Mouse (Mus musculus): ENCODE measurements at regions not wholly inside any gene's neighbourhood (a gene's known extent, or its start where the extent isn't known, plus 50 kb on each side); places are given as distances from the start of the nearest gene placed in this dataset.

DNA sequence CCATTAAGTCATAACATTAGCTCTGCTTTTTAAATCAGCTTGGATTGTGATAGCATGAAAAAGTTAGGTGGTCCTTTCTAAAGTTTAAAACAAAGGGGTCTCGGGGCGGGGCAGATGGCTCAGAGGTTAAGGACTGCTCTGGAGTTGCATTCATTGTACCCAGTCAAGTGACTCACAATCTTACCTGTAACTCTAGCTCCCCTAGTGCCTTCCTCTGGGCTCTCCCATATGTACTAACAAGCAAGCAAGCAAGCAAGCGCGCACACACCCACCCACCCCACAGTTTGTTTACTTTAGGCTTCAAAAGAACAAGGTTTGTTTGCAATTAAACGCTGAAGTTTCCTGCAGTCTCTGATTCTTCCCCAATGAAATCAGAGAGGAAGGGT lies 112.8 kb downstream of the Amer2 start:
- DNase-seq (ENCODE audit: low spot score): no peak

DNA sequence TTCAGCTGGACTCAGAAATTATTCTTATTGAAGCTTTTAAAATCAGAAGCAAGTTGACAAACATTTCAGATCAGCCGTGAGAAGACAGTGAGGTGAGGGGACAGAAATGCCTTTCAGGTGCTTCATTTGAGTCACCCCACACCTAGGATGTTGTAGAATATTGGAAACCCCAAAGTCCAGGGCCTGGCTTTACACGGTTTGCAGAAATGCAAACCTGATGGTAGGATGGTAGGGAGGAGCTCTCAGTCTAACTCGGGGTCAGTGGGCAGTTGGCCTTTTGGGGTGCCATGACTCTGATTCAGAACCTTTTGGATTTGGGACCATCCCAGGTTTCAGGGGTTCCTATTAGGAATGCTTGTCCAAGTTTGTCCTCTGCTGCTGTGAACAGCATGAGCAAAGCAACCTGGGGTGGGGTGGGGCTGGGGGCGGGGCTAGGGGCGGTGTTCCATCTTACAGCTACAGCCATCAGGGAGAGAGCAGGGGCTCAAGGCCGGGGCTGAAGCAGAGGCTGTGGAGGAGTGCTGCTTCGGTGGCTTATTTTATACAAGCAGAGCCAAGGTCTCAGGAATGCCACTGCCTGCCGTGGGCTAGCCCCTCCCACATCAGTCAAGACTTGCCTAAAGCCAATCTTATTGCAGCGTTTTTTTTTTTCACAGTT lies 113.3 kb downstream of the Amer2 start:
- WGBS: 7% methylated on average over 9 of the region's 9 CpGs
- H3K9me3 ChIP-seq (ENCODE audit: control insufficient read depth, low read length): no peaks in the 10 kb centered on the region
- no peaks in the 10 kb centered on the region for H3K36me3 ChIP-seq (ENCODE audit: control insufficient read depth, insufficient read depth, low read length)
- DNase-seq (ENCODE audit: low spot score) (no peak), ATAC-seq (replicated peaks; ENCODE audit: low FRiP score) (no peak)
- H3K4me1 ChIP-seq (replicated peaks; ENCODE audit: control insufficient read depth, insufficient read depth, low read length): no peaks in the 10 kb centered on the region
- no peak overlapping the region for H3K27ac ChIP-seq (ENCODE audit: low read depth, low read length)
- no peak overlapping the region for H3K4me3 ChIP-seq (ENCODE audit: low read depth, low read length)
- H3K4me2 ChIP-seq: peak overlapping the region; percentile 66
- no peak overlapping the region for H3K9ac ChIP-seq (ENCODE audit: low read depth, low read length)
- H3K27me3 ChIP-seq (replicated peaks; ENCODE audit: control insufficient read depth, insufficient read depth, low read length): peaks cover 24% of the 10 kb centered on the region

More for the DNA sequence above, 112.8 kb downstream of the Amer2 start:
- peak overlapping the region; percentile 66 for H3K4me2 ChIP-seq
- H3K27ac ChIP-seq (ENCODE audit: low read depth, low read length): no peak overlapping the region
- no peak overlapping the region for H3K9ac ChIP-seq (ENCODE audit: low read depth, low read length)
- WGBS: 5% methylated on average over 5 of the region's 5 CpGs
- H3K27me3 ChIP-seq (replicated peaks; ENCODE audit: control insufficient read depth, insufficient read depth, low read length): peaks cover 24% of the 10 kb centered on the region
- H3K4me3 ChIP-seq (ENCODE audit: low read depth, low read length): peak overlapping the region; percentile 34
- no peak for ATAC-seq (replicated peaks; ENCODE audit: low FRiP score)
- H3K9me3 ChIP-seq (ENCODE audit: control insufficient read depth, low read length): no peaks in the 10 kb centered on the region
- no peaks in the 10 kb centered on the region for H3K4me1 ChIP-seq (replicated peaks; ENCODE audit: control insufficient read depth, insufficient read depth, low read length)
- H3K36me3 ChIP-seq (ENCODE audit: control insufficient read depth, insufficient read depth, low read length): no peaks in the 10 kb centered on the region

DNA sequence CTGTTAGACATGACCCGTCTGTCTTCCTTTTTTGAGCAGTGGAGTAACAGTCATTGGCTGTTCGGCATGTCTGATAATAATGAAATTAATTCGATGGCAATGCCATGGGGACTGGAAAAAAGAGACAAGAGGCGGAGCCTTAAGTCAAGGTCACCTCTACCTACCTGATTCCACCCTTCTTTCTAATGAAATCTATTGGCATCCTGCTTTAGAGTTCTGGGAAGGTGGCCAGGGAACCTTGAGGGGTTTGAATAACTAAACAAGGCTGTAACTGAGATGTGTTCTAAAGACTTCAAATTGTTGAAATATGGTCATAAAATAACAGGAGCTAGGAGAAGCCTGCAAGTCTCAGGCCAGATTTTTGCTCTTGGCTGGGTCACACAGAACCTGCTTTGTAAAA lies 116.1 kb downstream of the Amer2 start:
- H3K27me3 ChIP-seq (replicated peaks; ENCODE audit: control insufficient read depth, insufficient read depth, low read length): peaks cover 21% of the 10 kb centered on the region
- no peaks in the 10 kb centered on the region for H3K36me3 ChIP-seq (ENCODE audit: control insufficient read depth, insufficient read depth, low read length)
- no peaks in the 10 kb centered on the region for H3K4me1 ChIP-seq (replicated peaks; ENCODE audit: control insufficient read depth, insufficient read depth, low read length)
- WGBS: 86% methylated on average over 4 of the region's 4 CpGs
- no peak overlapping the region for H3K9ac ChIP-seq (ENCODE audit: low read depth, low read length)
- H3K27ac ChIP-seq (ENCODE audit: low read depth, low read length): no peak overlapping the region
- DNase-seq (ENCODE audit: low spot score) (no peak), ATAC-seq (replicated peaks; ENCODE audit: low FRiP score) (no peak)
- H3K9me3 ChIP-seq (ENCODE audit: control insufficient read depth, low read length): no peaks in the 10 kb centered on the region
- H3K4me2 ChIP-seq: no peak overlapping the region
- no peak overlapping the region for H3K4me3 ChIP-seq (ENCODE audit: low read depth, low read length)

DNA sequence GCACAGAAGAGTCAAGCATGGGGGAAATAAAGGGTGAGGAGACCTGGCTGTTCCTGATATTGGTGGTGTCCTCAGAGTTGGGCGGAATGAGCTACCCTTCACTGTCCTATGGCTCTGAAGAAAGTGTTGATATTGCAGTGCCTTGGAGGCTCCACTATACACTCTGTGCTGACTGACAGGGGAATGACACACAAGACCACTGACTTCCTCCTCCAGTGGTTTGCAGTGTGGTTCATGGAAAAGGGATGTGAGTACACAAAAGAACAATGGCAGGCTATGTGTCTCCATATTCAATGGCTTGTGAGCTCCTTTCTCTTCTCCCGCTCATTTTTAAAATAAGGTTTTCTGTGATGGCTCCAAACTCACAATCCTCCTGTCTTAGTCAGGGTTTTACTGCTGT lies 117.8 kb downstream of the Amer2 start:
- Histone ChIP-seq H3K9me3 (ENCODE audit: control insufficient read depth, low read length) (no peaks in the 10 kb centered on the region), H3K4me1 (replicated peaks; ENCODE audit: control insufficient read depth, insufficient read depth, low read length) (no peaks in the 10 kb centered on the region), H3K27me3 (replicated peaks; ENCODE audit: control insufficient read depth, insufficient read depth, low read length) (peaks cover 5% of the 10 kb centered on the region), H3K4me2 (no peak overlapping the region), H3K27ac (ENCODE audit: low read depth, low read length) (no peak overlapping the region), H3K4me3 (ENCODE audit: low read depth, low read length) (no peak overlapping the region), H3K9ac (ENCODE audit: low read depth, low read length) (no peak overlapping the region), H3K36me3 (ENCODE audit: control insufficient read depth, insufficient read depth, low read length) (no peaks in the 10 kb centered on the region)
- 74% methylated on average over 2 of the region's 2 CpGs for WGBS
- ATAC-seq (replicated peaks; ENCODE audit: low FRiP score) (no peak), DNase-seq (ENCODE audit: low spot score) (no peak)

GRCm38 (mm10) chr14:60495441-60495840 lies 122.4 kb downstream of the Amer2 start:
- H3K4me1 ChIP-seq (replicated peaks; ENCODE audit: control insufficient read depth, insufficient read depth, low read length): no peaks in the 10 kb centered on the region
- no peaks in the 10 kb centered on the region for H3K9me3 ChIP-seq (ENCODE audit: control insufficient read depth, low read length)
- H3K9ac ChIP-seq (ENCODE audit: low read depth, low read length): no peak overlapping the region
- WGBS: 83% methylated on average over 5 of the region's 5 CpGs
- no peaks in the 10 kb centered on the region for H3K27me3 ChIP-seq (replicated peaks; ENCODE audit: control insufficient read depth, insufficient read depth, low read length)
- no peaks in the 10 kb centered on the region for H3K36me3 ChIP-seq (ENCODE audit: control insufficient read depth, insufficient read depth, low read length)
- no peak for ATAC-seq (replicated peaks; ENCODE audit: low FRiP score)
- no peak overlapping the region for H3K4me2 ChIP-seq
- no peak for DNase-seq (ENCODE audit: low spot score)
- no peak overlapping the region for H3K4me3 ChIP-seq (ENCODE audit: low read depth, low read length)
- H3K27ac ChIP-seq (ENCODE audit: low read depth, low read length): no peak overlapping the region

DNA sequence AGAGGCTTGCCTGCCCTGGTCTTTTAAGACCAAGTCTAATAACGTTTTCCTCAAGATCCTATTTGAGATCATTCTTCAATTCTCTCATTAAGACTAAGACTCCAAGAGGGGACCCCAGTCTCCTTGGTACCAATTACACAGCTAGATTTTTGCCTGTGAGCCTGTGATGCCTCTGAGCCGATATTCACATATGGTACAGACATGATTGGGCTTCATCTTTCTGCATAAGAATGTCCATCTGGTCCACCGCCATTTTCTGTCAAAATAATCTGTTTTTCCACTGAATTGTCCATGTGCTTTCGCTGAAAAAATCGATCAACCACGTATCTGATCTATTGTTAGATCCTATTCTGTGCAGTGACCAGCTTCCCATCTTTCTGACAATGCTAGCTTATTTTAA lies 129.5 kb downstream of the Amer2 start:
- 71% methylated on average over 6 of the region's 6 CpGs for WGBS

GRCm38 (mm10) chr14:60505066-60505465 lies 128.7 kb upstream of the Spata13 start:
- H3K4me2 ChIP-seq: no peak overlapping the region
- H3K27me3 ChIP-seq (replicated peaks; ENCODE audit: control insufficient read depth, insufficient read depth, low read length): no peaks in the 10 kb centered on the region
- H3K36me3 ChIP-seq (ENCODE audit: control insufficient read depth, insufficient read depth, low read length): no peaks in the 10 kb centered on the region
- no peak for DNase-seq (ENCODE audit: low spot score)
- no peaks in the 10 kb centered on the region for H3K9me3 ChIP-seq (ENCODE audit: control insufficient read depth, low read length)
- no peak overlapping the region for H3K27ac ChIP-seq (ENCODE audit: low read depth, low read length)
- no peak for ATAC-seq (replicated peaks; ENCODE audit: low FRiP score)
- no peak overlapping the region for H3K9ac ChIP-seq (ENCODE audit: low read depth, low read length)
- no peak overlapping the region for H3K4me3 ChIP-seq (ENCODE audit: low read depth, low read length)
- 80% methylated on average over 6 of the region's 6 CpGs for WGBS
- no peaks in the 10 kb centered on the region for H3K4me1 ChIP-seq (replicated peaks; ENCODE audit: control insufficient read depth, insufficient read depth, low read length)

More for the DNA sequence above, 129.5 kb downstream of the Amer2 start:
- Histone ChIP-seq H3K36me3 (ENCODE audit: control insufficient read depth, insufficient read depth, low read length) (no peaks in the 10 kb centered on the region), H3K4me1 (replicated peaks; ENCODE audit: control insufficient read depth, insufficient read depth, low read length) (no peaks in the 10 kb centered on the region), H3K9ac (ENCODE audit: low read depth, low read length) (no peak overlapping the region), H3K4me2 (no peak overlapping the region), H3K27ac (ENCODE audit: low read depth, low read length) (no peak overlapping the region), H3K4me3 (ENCODE audit: low read depth, low read length) (no peak overlapping the region), H3K27me3 (replicated peaks; ENCODE audit: control insufficient read depth, insufficient read depth, low read length) (no peaks in the 10 kb centered on the region), H3K9me3 (ENCODE audit: control insufficient read depth, low read length) (no peaks in the 10 kb centered on the region)
- ATAC-seq (replicated peaks; ENCODE audit: low FRiP score) (no peak), DNase-seq (ENCODE audit: low spot score) (no peak)

DNA sequence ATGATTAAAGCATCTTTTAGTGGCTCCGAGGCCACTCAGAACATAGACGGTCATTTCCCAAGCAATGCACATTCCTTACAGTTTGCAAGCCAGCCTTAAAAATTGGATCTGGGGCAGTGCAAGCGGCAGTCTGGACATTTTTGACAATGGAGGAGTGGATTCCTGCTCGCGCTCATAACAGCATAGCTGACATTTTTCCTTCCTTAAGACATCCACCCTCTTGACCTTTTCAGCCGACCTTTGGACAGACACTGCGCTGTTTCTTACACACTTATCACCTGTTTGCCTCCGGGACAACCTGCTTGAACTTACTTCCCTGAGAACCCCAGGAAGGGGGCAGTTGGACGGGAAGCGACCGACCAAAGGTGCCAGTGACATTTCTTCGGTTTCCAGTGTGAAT lies 127.5 kb upstream of the Spata13 start:
- no peak overlapping the region for H3K4me2 ChIP-seq
- WGBS: 70% methylated on average over 12 of the region's 12 CpGs
- no peaks in the 10 kb centered on the region for H3K27me3 ChIP-seq (replicated peaks; ENCODE audit: control insufficient read depth, insufficient read depth, low read length)
- H3K27ac ChIP-seq (ENCODE audit: low read depth, low read length): no peak overlapping the region
- no peaks in the 10 kb centered on the region for H3K36me3 ChIP-seq (ENCODE audit: control insufficient read depth, insufficient read depth, low read length)
- ATAC-seq (replicated peaks; ENCODE audit: low FRiP score): no peak
- no peaks in the 10 kb centered on the region for H3K4me1 ChIP-seq (replicated peaks; ENCODE audit: control insufficient read depth, insufficient read depth, low read length)
- H3K9me3 ChIP-seq (ENCODE audit: control insufficient read depth, low read length): no peaks in the 10 kb centered on the region
- DNase-seq (ENCODE audit: low spot score): no peak
- no peak overlapping the region for H3K9ac ChIP-seq (ENCODE audit: low read depth, low read length)
- H3K4me3 ChIP-seq (ENCODE audit: low read depth, low read length): no peak overlapping the region

DNA sequence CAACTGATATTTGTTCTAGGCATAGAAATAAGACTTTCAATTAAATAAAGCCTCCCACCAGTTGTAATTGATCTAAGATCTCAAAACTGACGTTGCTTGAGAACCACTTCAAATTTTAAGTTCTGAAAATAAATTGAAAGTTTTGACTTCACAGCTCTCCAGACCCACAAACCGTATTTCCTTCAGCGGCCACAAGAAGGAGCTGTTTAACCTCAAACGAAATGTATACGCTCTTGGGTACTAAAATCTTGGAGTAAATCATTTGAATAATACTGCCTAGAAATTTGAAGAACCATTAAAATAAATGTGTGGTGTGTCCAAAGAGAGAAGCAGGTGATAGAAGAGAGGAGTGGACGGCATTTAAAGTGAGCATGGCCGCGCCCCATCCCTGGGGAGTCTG lies 120.2 kb upstream of the Spata13 start:
- Histone ChIP-seq H3K9me3 (ENCODE audit: control insufficient read depth, low read length) (no peaks in the 10 kb centered on the region), H3K4me2 (no peak overlapping the region), H3K27me3 (replicated peaks; ENCODE audit: control insufficient read depth, insufficient read depth, low read length) (no peaks in the 10 kb centered on the region), H3K36me3 (ENCODE audit: control insufficient read depth, insufficient read depth, low read length) (no peaks in the 10 kb centered on the region), H3K4me1 (replicated peaks; ENCODE audit: control insufficient read depth, insufficient read depth, low read length) (no peaks in the 10 kb centered on the region), H3K9ac (ENCODE audit: low read depth, low read length) (no peak overlapping the region), H3K4me3 (ENCODE audit: low read depth, low read length) (no peak overlapping the region), H3K27ac (ENCODE audit: low read depth, low read length) (no peak overlapping the region)
- ATAC-seq (replicated peaks; ENCODE audit: low FRiP score) (no peak), DNase-seq (ENCODE audit: low spot score) (no peak)
- 24% methylated on average over 8 of the region's 8 CpGs for WGBS

Data from liver, embryonic 11.5 days (tissue).